Mouse (Mus musculus): Measurements from ENCODE around the gene Foxk1. TPM values are rescaled to one million over a fixed set of nuclear protein-coding genes. Genes with fewer than 3 reads are reported as not detected.

The Foxk1 gene
- polyA plus RNA-seq, 1 experiment: 19.4 TPM

DNA sequence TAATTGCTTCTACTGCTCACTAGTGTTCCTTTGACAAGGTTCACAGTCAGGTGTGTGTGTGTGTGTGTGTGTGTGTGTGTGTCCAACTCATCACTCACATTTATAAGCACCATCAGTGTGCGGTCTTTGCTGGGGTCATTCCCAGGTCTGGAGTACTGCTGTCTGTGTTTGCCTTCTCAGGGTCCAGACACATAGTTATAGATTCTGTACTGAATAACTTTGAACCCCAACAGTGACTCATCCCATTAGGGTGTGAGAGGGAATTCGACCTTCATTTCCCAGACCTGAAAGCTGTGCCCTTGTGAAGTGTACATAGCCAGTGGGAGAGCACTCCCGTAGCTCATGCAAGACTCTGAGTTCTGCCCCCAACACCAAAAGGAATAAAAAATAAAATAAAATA, 2.4 kb downstream of the Foxk1 start:
- Histone ChIP-seq H3K27ac (ENCODE audit: insufficient read depth, low read length) (no peak overlapping the region), H3K4me3 (ENCODE audit: insufficient read depth, low read length) (peak overlapping the region; percentile 92; the same call in 1 of the 2 replicates), H3K4me1 (ENCODE audit: control insufficient read depth, insufficient read depth, low read length) (peaks cover 25% of the 10 kb centered on the region)
- TF ChIP-seq POLR2A (IDR thresholded peaks at IDR 0.05; ENCODE audit: extremely low read depth, insufficient read depth, low read length) (no peak), CTCF (IDR thresholded peaks at IDR 0.05; ENCODE audit: extremely low read depth, insufficient read depth, low read length) (no peak)

DNA sequence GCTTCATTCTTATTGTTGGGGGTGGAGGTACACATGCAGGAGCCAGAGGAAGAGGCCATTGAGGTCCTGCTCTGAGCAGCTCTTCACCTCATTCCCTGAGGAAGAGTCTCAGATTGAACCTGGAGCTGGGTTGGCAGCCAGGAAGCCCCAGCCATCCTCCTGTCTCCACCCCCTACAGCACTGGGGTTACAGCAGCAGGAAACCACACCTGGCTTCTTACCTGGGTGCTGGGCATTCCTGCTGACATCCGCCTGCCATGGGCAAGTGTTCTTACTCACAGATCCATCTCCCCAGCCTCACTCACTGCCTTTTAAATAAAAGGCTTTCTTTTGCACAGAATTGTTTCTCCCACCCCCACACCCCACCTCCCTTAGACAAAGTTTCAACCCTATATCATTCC, 3.0 kb downstream of the Foxk1 start:
- Histone ChIP-seq H3K27ac (ENCODE audit: insufficient read depth, low read length) (peak overlapping the region; percentile 36; the same call in 1 of the 2 replicates), H3K4me3 (ENCODE audit: insufficient read depth, low read length) (peak overlapping the region; percentile 92), H3K4me1 (ENCODE audit: control insufficient read depth, insufficient read depth, low read length) (peaks cover 25% of the 10 kb centered on the region)
- no peak for TF ChIP-seq CTCF (IDR thresholded peaks at IDR 0.05; ENCODE audit: extremely low read depth, insufficient read depth, low read length)
- no peak for TF ChIP-seq POLR2A (IDR thresholded peaks at IDR 0.05; ENCODE audit: extremely low read depth, insufficient read depth, low read length)

DNA sequence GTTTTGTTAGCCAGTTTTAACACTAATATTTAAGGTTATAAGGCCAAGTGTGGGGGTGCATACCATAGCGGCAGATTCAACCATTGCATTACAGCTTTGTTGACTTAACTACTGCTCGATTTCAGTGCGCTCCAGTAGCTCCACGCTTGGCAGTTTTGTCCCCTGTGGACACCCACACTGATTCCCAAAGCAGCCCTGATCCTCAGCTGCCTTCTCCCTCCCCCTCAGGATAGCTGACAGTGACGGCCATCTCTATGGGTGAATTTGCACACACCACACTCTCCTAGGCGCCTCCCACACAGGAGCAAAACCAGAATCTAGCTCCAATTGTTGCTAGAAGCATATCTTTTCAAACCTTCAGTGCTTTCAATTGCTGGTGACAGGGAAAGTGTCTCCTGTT, 4.1 kb downstream of the Foxk1 start:
- no peak overlapping the region for H3K27ac ChIP-seq (ENCODE audit: insufficient read depth, low read length)
- TF ChIP-seq CTCF (IDR thresholded peaks at IDR 0.05; ENCODE audit: extremely low read depth, insufficient read depth, low read length) (no peak), POLR2A (IDR thresholded peaks at IDR 0.05; ENCODE audit: extremely low read depth, insufficient read depth, low read length) (peak; percentile 71; the same call in 1 of the 2 replicates)
- H3K4me1 ChIP-seq (ENCODE audit: control insufficient read depth, insufficient read depth, low read length): peaks cover 31% of the 10 kb centered on the region
- H3K4me3 ChIP-seq (ENCODE audit: insufficient read depth, low read length): no peak overlapping the region; the same call in 1 of the 2 replicates

GRCm38 (mm10) chr5:142406401-142406800, 5.1 kb downstream of the Foxk1 start:
- no peak for TF ChIP-seq POLR2A (IDR thresholded peaks at IDR 0.05; ENCODE audit: extremely low read depth, insufficient read depth, low read length)
- TF ChIP-seq CTCF (IDR thresholded peaks at IDR 0.05; ENCODE audit: extremely low read depth, insufficient read depth, low read length): no peak
- no peak overlapping the region for H3K4me3 ChIP-seq (ENCODE audit: insufficient read depth, low read length)
- no peak overlapping the region for H3K27ac ChIP-seq (ENCODE audit: insufficient read depth, low read length)
- H3K4me1 ChIP-seq (ENCODE audit: control insufficient read depth, insufficient read depth, low read length): peaks cover 31% of the 10 kb centered on the region

DNA sequence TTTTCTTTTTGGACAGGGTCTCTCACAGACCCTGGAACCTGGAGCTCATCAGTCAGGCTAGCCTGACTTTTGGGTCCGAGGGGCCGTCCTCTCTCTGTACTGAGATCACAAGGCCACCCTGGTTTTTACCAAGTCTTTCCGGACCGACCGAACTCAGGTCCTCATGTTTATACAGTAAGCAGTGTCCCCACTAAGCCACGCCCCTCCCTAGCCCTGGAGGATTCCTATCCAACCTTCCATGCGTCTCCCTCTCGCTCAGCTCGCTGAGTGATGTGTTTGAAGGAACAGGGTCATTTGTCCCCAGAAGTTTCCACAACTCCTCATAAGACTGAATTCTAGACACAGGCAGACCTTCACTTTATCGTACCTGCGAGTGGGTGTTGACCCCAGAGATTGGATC, 5.6 kb downstream of the Foxk1 start:
- Histone ChIP-seq H3K27ac (ENCODE audit: insufficient read depth, low read length) (no peak overlapping the region), H3K4me1 (ENCODE audit: control insufficient read depth, insufficient read depth, low read length) (peaks cover 31% of the 10 kb centered on the region), H3K4me3 (ENCODE audit: insufficient read depth, low read length) (no peak overlapping the region)
- TF ChIP-seq CTCF (IDR thresholded peaks at IDR 0.05; ENCODE audit: extremely low read depth, insufficient read depth, low read length) (no peak), POLR2A (IDR thresholded peaks at IDR 0.05; ENCODE audit: extremely low read depth, insufficient read depth, low read length) (no peak)

- TF ChIP-seq CTCF (IDR thresholded peaks at IDR 0.05; ENCODE audit: extremely low read depth, insufficient read depth, low read length) (no peak), POLR2A (IDR thresholded peaks at IDR 0.05; ENCODE audit: extremely low read depth, insufficient read depth, low read length) (no peak)
- H3K4me3 ChIP-seq (ENCODE audit: insufficient read depth, low read length): no peak overlapping the region
- peaks cover 33% of the 10 kb centered on the region for H3K4me1 ChIP-seq (ENCODE audit: control insufficient read depth, insufficient read depth, low read length)
- no peak overlapping the region for H3K27ac ChIP-seq (ENCODE audit: insufficient read depth, low read length)
Measured at GRCm38 (mm10) chr5:142407381-142407780, 6.1 kb downstream of the Foxk1 start.

- Histone ChIP-seq H3K4me1 (ENCODE audit: control insufficient read depth, insufficient read depth, low read length) (peaks cover 29% of the 10 kb centered on the region), H3K27ac (ENCODE audit: insufficient read depth, low read length) (no peak overlapping the region), H3K4me3 (ENCODE audit: insufficient read depth, low read length) (no peak overlapping the region)
- no peak for TF ChIP-seq CTCF (IDR thresholded peaks at IDR 0.05; ENCODE audit: extremely low read depth, insufficient read depth, low read length)
- TF ChIP-seq POLR2A (IDR thresholded peaks at IDR 0.05; ENCODE audit: extremely low read depth, insufficient read depth, low read length): no peak
Measured at GRCm38 (mm10) chr5:142409169-142409568, 7.9 kb downstream of the Foxk1 start.

GRCm38 (mm10) chr5:142410348-142410747, 9.1 kb downstream of the Foxk1 start:
- Histone ChIP-seq H3K4me1 (ENCODE audit: control insufficient read depth, insufficient read depth, low read length) (peaks cover 26% of the 10 kb centered on the region), H3K4me3 (ENCODE audit: insufficient read depth, low read length) (no peak overlapping the region), H3K27ac (ENCODE audit: insufficient read depth, low read length) (no peak overlapping the region)
- no peak for TF ChIP-seq CTCF (IDR thresholded peaks at IDR 0.05; ENCODE audit: extremely low read depth, insufficient read depth, low read length)
- TF ChIP-seq POLR2A (IDR thresholded peaks at IDR 0.05; ENCODE audit: extremely low read depth, insufficient read depth, low read length): no peak

DNA sequence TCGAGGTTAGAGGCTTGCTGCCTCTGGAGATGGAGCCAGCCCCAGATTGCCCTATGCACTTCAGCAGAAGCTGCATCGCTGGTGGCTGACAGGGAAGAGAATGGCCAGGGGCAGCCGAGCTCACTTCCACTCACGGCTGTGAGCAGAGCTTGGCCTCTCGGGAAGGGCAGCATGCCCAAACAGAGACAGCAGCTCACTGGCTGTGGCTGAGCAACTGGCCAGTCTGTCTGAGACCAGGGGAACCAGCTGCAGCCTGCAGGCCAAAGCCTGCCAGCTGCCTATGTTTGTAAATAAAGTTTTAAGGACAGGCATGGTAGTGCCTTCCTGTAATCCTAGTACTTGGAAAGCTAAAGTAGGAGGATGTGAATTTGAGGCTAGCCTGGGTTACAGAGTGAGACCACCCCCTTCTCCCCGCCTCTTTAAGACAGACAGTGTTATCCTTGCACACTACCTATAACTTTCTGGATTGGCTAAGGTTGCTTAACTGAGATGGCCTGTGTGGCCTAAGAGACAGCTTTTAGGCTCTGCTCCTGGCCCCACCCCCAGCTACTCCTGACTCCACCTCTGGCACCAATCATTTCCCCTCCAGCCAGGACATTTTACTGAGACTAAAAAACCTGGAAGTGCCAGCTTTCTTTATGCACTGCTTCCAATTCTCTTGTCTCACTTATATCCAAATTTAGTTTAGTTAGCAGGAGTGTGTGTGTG, 11.5 kb downstream of the Foxk1 start:
- no peak overlapping the region for H3K4me3 ChIP-seq (ENCODE audit: insufficient read depth, low read length)
- peak overlapping the region; percentile 3; the same call in 1 of the 2 replicates for H3K27ac ChIP-seq (ENCODE audit: insufficient read depth, low read length)
- TF ChIP-seq CTCF (IDR thresholded peaks at IDR 0.05; ENCODE audit: extremely low read depth, insufficient read depth, low read length) (no peak), POLR2A (IDR thresholded peaks at IDR 0.05; ENCODE audit: extremely low read depth, insufficient read depth, low read length) (no peak)
- peaks cover 13% of the 10 kb centered on the region for H3K4me1 ChIP-seq (ENCODE audit: control insufficient read depth, insufficient read depth, low read length)

DNA sequence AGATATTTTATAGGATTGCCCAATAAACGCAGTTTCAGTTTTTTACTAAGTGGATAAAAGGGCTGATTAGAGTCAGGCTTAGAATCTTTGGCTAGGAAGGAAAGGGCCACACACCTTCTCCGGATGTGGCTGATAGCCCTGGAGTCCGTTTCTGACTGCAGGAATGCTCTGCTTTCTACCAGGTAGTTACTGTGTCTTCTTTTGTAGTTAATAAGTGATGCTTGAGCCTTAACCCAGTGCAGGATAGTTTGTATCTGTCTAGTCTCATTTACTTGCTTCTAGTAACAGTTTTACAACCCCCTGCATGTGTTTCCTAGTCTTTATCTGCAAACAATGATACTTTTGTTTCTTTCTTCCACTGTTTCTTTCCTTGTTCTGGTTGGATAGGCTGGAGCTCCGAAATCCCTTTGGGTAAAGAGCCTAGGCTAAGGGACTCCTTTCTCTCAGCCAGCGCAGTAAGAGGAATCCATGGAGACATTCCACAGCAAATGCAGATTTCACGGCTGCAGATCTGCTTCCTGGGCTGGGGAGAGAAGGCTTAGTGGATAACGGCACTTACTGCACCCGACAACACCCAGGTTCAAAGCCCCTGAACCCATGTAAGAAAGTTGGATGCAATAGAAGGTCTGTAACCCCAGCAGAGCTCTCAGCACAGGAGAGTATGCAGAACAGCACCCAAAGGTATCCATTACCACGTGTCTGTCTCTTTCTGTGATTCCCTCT, 12.6 kb downstream of the Foxk1 start:
- TF ChIP-seq CTCF (IDR thresholded peaks at IDR 0.05; ENCODE audit: extremely low read depth, insufficient read depth, low read length) (no peak), POLR2A (IDR thresholded peaks at IDR 0.05; ENCODE audit: extremely low read depth, insufficient read depth, low read length) (no peak)
- Histone ChIP-seq H3K4me3 (ENCODE audit: insufficient read depth, low read length) (no peak overlapping the region), H3K4me1 (ENCODE audit: control insufficient read depth, insufficient read depth, low read length) (peaks cover 11% of the 10 kb centered on the region), H3K27ac (ENCODE audit: insufficient read depth, low read length) (no peak overlapping the region)

Data from cortical plate, adult 2 months (tissue).